Mouse (Mus musculus) MEL (cell line): Measurements from ENCODE around the gene Arhgap4. TPM values are rescaled to one million over a fixed set of nuclear protein-coding genes. Genes with fewer than 3 reads are reported as not detected.

Experiments used
- DNase-seq: peaks from one replicate; pipeline ENCODE4 v3.0.0; 2011; ENCODE audit warnings: low read depth, low spot score
- H3K27ac ChIP-seq: 2 replicates; pipeline ENCODE4 v1.5.1; 2012; ENCODE audit warnings: low read depth, mild to moderate bottlenecking, control low read depth, low read length, moderate library complexity; ENCODE audit not compliant: control insufficient read depth
- H3K27me3 ChIP-seq, 2 experiments: fragments of 150-350 bp in 1 of 2; sonication (generic) in 1 of 2; 2 replicates each; pipeline ENCODE4 v1.6.1; 2012; ENCODE audit warnings: low read length in 2 of 2, mild to moderate bottlenecking in 2 of 2, improper control_type of control experiment in 1 of 2, moderate library complexity in 1 of 2; ENCODE audit not compliant: insufficient read depth in 2 of 2, control insufficient read depth in 1 of 2
- H3K36me3 ChIP-seq, 2 experiments: 2 replicates each; pipeline ENCODE4 v1.6.1; 2012 to 2014; ENCODE audit warnings: low read length in 2 of 2, improper control_type of control experiment in 1 of 2, inconsistent platforms in 1 of 2, mild to moderate bottlenecking in 1 of 2; ENCODE audit not compliant: insufficient read depth in 2 of 2, control insufficient read depth in 1 of 2
- H3K4me1 ChIP-seq, 2 experiments: fragments of 150-350 bp in 1 of 2; sonication (generic) in 1 of 2; 2 replicates each; pipeline ENCODE4 v1.6.1; 2012; ENCODE audit warnings: low read length in 2 of 2, improper control_type of control experiment in 1 of 2, mild to moderate bottlenecking in 1 of 2; ENCODE audit not compliant: insufficient read depth in 2 of 2, control insufficient read depth in 1 of 2
- H3K4me3 ChIP-seq, 2 experiments: fragments of 150-350 bp in 1 of 2; sonication (generic) in 1 of 2; 2 replicates each; pipeline ENCODE4 v1.5.1; 2012; ENCODE audit warnings: low read depth in 2 of 2, low read length in 2 of 2, mild to moderate bottlenecking in 2 of 2, moderate library complexity in 2 of 2, control low read depth in 1 of 2, improper control_type of control experiment in 1 of 2; ENCODE audit not compliant: control insufficient read depth in 1 of 2, insufficient read depth in 1 of 2
- H3K79me2 ChIP-seq: 2 replicates; pipeline ENCODE4 v1.6.1; 2012; ENCODE audit warnings: mild to moderate bottlenecking, low read length, moderate library complexity; ENCODE audit not compliant: control insufficient read depth, poor library complexity, insufficient read depth
- H3K9ac ChIP-seq: 2 replicates; pipeline ENCODE4 v1.6.1; 2012; ENCODE audit warnings: low read depth, mild to moderate bottlenecking, control low read depth, low read length, moderate library complexity; ENCODE audit not compliant: control insufficient read depth, poor library complexity, severe bottlenecking
- H3K9me3 ChIP-seq: fragments of 150-350 bp; sonication (generic); replicated peaks from 2 replicates; pipeline ENCODE4 v1.6.1; 2012; ENCODE audit warnings: mild to moderate bottlenecking, low read length, improper control_type of control experiment, moderate library complexity; ENCODE audit not compliant: insufficient read depth
- E2F4 ChIP-seq: IDR thresholded peaks from 2 replicates; pipeline ENCODE4 v1.6.1; 2011; ENCODE audit warnings: low read depth, low read length, improper control_type of control experiment, borderline replicate concordance
- ETS1 ChIP-seq: IDR thresholded peaks from 2 replicates; pipeline ENCODE4 v1.6.1; 2012; ENCODE audit warnings: low read depth, mild to moderate bottlenecking, inconsistent platforms, low read length, improper control_type of control experiment, moderate library complexity
- GATA1 ChIP-seq: IDR thresholded peaks from 2 replicates; pipeline ENCODE4 v1.6.1; 2011; ENCODE audit warnings: low read depth, low read length, improper control_type of control experiment
- MAFK ChIP-seq: IDR thresholded peaks from 2 replicates; pipeline ENCODE4 v1.6.1; 2011; ENCODE audit warnings: low read depth, mild to moderate bottlenecking, low read length, improper control_type of control experiment, borderline replicate concordance
- MAX ChIP-seq: IDR thresholded peaks from 2 replicates; pipeline ENCODE4 v1.6.1; 2011; ENCODE audit warnings: low read length, improper control_type of control experiment
- MYB ChIP-seq: IDR thresholded peaks from 2 replicates; pipeline ENCODE4 v1.6.1; 2011; ENCODE audit warnings: mild to moderate bottlenecking, low read depth, low read length, improper control_type of control experiment
- MYC ChIP-seq: IDR thresholded peaks from 2 replicates; pipeline ENCODE4 v1.6.1; 2011; ENCODE audit warnings: low read depth, mild to moderate bottlenecking, low read length, improper control_type of control experiment, moderate library complexity
- POLR2A ChIP-seq, 2 experiments: IDR thresholded peaks; 2 replicates each; pipeline ENCODE4 v1.6.1; 2011 to 2012; ENCODE audit warnings: low read length in 2 of 2, mild to moderate bottlenecking in 2 of 2, control low read depth in 1 of 2, improper control_type of control experiment in 1 of 2, low read depth in 1 of 2, moderate library complexity in 1 of 2; ENCODE audit not compliant: control insufficient read depth in 1 of 2, insufficient read depth in 1 of 2, poor library complexity in 1 of 2
- RAD21 ChIP-seq: IDR thresholded peaks from 2 replicates; pipeline ENCODE4 v1.6.1; 2011; ENCODE audit warnings: mild to moderate bottlenecking, low read depth, low read length, improper control_type of control experiment
- RCOR1 ChIP-seq: IDR thresholded peaks from 2 replicates; pipeline ENCODE4 v1.6.1; 2012; ENCODE audit warnings: low read depth, mild to moderate bottlenecking, inconsistent platforms, low read length, improper control_type of control experiment
- SIN3A ChIP-seq: IDR thresholded peaks from 2 replicates; pipeline ENCODE4 v1.6.1; 2012; ENCODE audit warnings: low read length, improper control_type of control experiment, inconsistent platforms
- SMC3 ChIP-seq: IDR thresholded peaks from 2 replicates; pipeline ENCODE4 v1.6.1; 2011; ENCODE audit warnings: low read depth, low read length, improper control_type of control experiment
- TCF12 ChIP-seq: IDR thresholded peaks from 2 replicates; pipeline ENCODE4 v1.6.1; 2014; ENCODE audit warnings: low read depth, mild to moderate bottlenecking, inconsistent platforms, low read length, improper control_type of control experiment, moderate library complexity
- USF2 ChIP-seq, 2 experiments: IDR thresholded peaks; 2 replicates each; pipeline ENCODE4 v1.6.1; 2011 to 2012; ENCODE audit warnings: improper control_type of control experiment in 2 of 2, low read length in 2 of 2, borderline replicate concordance in 1 of 2, inconsistent platforms in 1 of 2, low read depth in 1 of 2, mild to moderate bottlenecking in 1 of 2; ENCODE audit not compliant: insufficient read depth in 1 of 2
- ZNF384 ChIP-seq: IDR thresholded peaks from 2 replicates; pipeline ENCODE4 v1.6.1; 2012; ENCODE audit warnings: low read depth, mild to moderate bottlenecking, inconsistent platforms, low read length, improper control_type of control experiment
- polyA plus RNA-seq, 2 experiments: library from polyadenylated mRNA; stranded (reverse) in 1 of 2; unstranded in 1 of 2; fragments of >175 nt in 1 of 2; fragments of >200 nt in 1 of 2; gene quantifications; 2 replicates each; pipeline versions ENCODE4 v1.2.1 to v1.2.4; 2012; ENCODE audit warnings: low replicate concordance in 2 of 2, low read depth in 1 of 2; ENCODE audit not compliant: insufficient read length in 2 of 2, insufficient read depth in 1 of 2, missing spikeins in 1 of 2
- total RNA-seq: library from RNA; depleted of rRNA; stranded (reverse); fragments of 300-350 nt; gene quantifications from 2 replicates; pipeline ENCODE4 v1.2.3, GENCODE M21; 2012

Arhgap4 gene
- total and polyA plus RNA-seq, 3 experiments = 10.3 to 24.5 TPM; not detected in 1

- H3K36me3 ChIP-seq = peaks cover 0 to 2% of the 10 kb centered on the region in 2 experiments; a peak in 2 of 4 replicates
- H3K4me3 ChIP-seq = no peak overlapping the region
- no peak overlapping the region for H3K27ac ChIP-seq
- H3K9ac ChIP-seq = no peak overlapping the region
- peaks cover 4 to 21% of the 10 kb centered on the region in 2 experiments; a peak in 3 of 4 replicates for H3K4me1 ChIP-seq
- H3K9me3 ChIP-seq = no peaks in the 10 kb centered on the region
- DNase-seq = no peak
- no peaks in the 10 kb centered on the region for H3K27me3 ChIP-seq
- TF ChIP-seq TCF12 = no peak
- no peak for TF ChIP-seq GATA1
- TF ChIP-seq MAFK = no peak
- H3K79me2 ChIP-seq = no peaks in the 10 kb centered on the region
Measured at GRCm38 (mm10) chrX:73881463-73881862, 40.2 kb downstream of the Arhgap4 start.

- Histone ChIP-seq H3K79me2 (no peaks in the 10 kb centered on the region), H3K9ac (no peak overlapping the region), H3K9me3 (no peaks in the 10 kb centered on the region), H3K36me3 (peaks cover 0 to 2% of the 10 kb centered on the region in 2 experiments; a peak in 2 of 4 replicates), H3K4me3 (peak overlapping the region; percentile 11 to 25; a peak in 2 of 4 replicates), H3K27ac (no peak overlapping the region), H3K4me1 (peaks cover 4 to 24% of the 10 kb centered on the region in 2 experiments; a peak in 3 of 4 replicates), H3K27me3 (no peaks in the 10 kb centered on the region)
- DNase-seq = no peak
- TF ChIP-seq POLR2A (IDR thresholded peaks at IDR 0.05; ENCODE audit: control insufficient read depth in 1 of 2, insufficient read depth in 1 of 2, low read depth in 1 of 2, low read length in 2 of 2, poor library complexity in 1 of 2) (no peak), ETS1 (no peak), MYB (no peak), MYC (no peak), ZNF384 (no peak), RCOR1 (no peak), MAX (no peak), SMC3 (no peak), SIN3A (no peak)
Measured at GRCm38 (mm10) chrX:73881036-73881427, 40.6 kb downstream of the Arhgap4 start.

DNA sequence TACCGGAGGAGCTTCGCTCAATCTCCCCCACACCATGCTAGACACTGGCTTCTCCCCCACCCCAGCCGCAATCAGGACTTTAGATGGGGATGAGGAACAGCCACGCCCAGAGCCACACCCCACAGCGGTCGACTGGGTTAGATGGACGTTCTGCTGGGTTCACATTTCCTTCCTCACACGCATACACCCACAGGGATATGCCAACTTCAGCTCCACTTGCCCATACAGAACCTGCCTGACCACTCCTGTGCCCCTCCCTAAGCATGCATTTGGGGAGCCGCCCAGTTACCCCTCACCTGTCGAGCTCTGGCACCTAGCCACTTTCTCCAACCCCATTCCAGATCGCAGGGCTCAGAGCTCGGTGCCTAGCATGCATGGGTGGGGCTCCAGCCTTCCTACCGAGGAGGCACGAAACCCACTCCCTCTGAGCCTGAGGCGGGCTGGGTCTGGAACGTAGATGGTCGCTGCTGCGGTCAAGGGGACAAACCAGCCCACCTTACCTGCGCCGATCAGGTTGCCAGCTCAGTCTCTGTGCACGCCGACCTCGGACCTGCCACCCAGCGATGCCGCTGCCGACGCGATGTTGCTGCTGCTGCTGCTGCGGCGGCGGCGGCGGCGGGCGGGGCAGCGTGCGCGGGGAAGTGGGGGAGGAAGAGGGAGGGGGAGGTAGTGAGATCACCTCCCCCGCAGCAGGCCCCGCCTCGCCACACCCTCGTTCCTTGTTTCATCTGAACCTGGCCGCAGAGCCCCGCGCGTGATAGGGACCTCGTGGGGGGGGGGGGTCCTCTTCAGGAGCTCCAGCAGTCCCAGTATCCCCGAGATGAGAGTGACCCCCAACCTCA, 41.3 kb downstream of the Arhgap4 start:
- Histone ChIP-seq H3K79me2 (no peaks in the 10 kb centered on the region), H3K36me3 (peaks cover 0 to 2% of the 10 kb centered on the region in 2 experiments; a peak in 1 of 4 replicates), H3K9me3 (no peaks in the 10 kb centered on the region), H3K4me3 (peak overlapping the region; percentile 40 to 41), H3K9ac (no peak overlapping the region), H3K27ac (no peak overlapping the region), H3K27me3 (no peaks in the 10 kb centered on the region)
- no peak for TF ChIP-seq RAD21
- no peak for TF ChIP-seq ZNF384
- no peak for TF ChIP-seq E2F4
- TF ChIP-seq USF2 (IDR thresholded peaks at IDR 0.05; ENCODE audit: borderline replicate concordance in 1 of 2, insufficient read depth in 1 of 2, low read depth in 1 of 2, low read length in 2 of 2) = no peak
- peak; percentile 56; the same call in 1 of the 2 replicates for TF ChIP-seq RCOR1
- TF ChIP-seq, all 39 proteins: peak for 1
- peak; percentile 37 for DNase-seq
- peaks cover 4 to 24% of the 10 kb centered on the region in 2 experiments; a peak in 3 of 4 replicates for H3K4me1 ChIP-seq
